Mouse (Mus musculus) left cerebral cortex, adult 2 months (tissue): ENCODE data around the gene Vps45. TPM values are rescaled to one million over a fixed set of nuclear protein-coding genes. Genes with fewer than 3 reads are reported as not detected.
"Not testable (repeated sequence)": the region's sequence is repeated elsewhere in the genome, so short reads cannot be mapped to it uniquely, and the experiment has no call there.

ENCODE experiments used
- DNase-seq, 2 experiments: peaks; one replicate each; pipeline ENCODE4 v3.0.0; 2021 to 2022; ENCODE audit warnings: low spot score in 2 of 2, mixed read lengths in 1 of 2; ENCODE audit errors: extremely low spot score in 1 of 2
- H3K27ac ChIP-seq: fragments of 200-600 bp; 2 replicates; pipeline ENCODE4 v1.8.1; 2022
- H3K4me3 ChIP-seq: fragments of 200-600 bp; 2 replicates; pipeline ENCODE4 v1.8.1; 2022
- CTCF ChIP-seq: fragments of 200-600 bp; IDR thresholded peaks from 2 replicates; pipeline ENCODE4 v1.8.1; 2022; ENCODE audit warnings: antibody characterized with exemption, mild to moderate bottlenecking, moderate library complexity
- intact Hi-C: fragments of 180-260 bp; cut with DNase I; formaldehyde crosslinking; loops from one replicate; pipeline ENCODE4 v1.15.1; 2025
- total RNA-seq, 2 experiments: library from RNA; stranded (reverse); gene quantifications; 2 replicates each; pipeline ENCODE4 v1.2.3; 2021

Vps45 gene
- total RNA-seq, 2 experiments from 2014 or later: 38.3 to 45.9 TPM

DNA sequence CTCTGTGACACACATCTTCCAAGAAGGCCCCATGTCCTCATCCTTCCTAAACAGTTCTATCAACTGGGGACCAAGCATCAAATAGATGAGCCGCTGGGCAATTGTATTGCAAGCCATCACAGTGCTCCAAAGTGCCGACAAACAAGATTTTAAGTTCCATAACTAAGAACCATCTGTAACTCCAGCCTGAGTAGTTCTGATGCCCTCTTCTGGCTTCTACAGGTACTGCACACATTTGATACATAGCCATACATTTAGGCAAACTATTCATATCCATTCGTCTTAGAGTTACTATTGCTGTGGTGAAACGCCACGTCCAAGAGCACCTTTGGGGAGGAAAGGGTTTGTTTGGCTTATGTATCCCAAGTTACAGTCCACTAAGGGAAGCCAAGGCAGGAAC, 99.2 kb downstream of the Vps45 start:
- no peak for DNase-seq
- H3K4me3 ChIP-seq: no peak overlapping the region
- intact Hi-C loops: no loop called here
- no peak overlapping the region for H3K27ac ChIP-seq
- peak; percentile 38 for TF ChIP-seq CTCF

- Histone ChIP-seq H3K4me3 (no peak overlapping the region), H3K27ac (no peak overlapping the region)
- TF ChIP-seq CTCF: no peak
- intact Hi-C loops: no loop called here
- no peak for DNase-seq
These were observed 100.7 kb downstream of the Vps45 start for GRCm38 (mm10) chr3:95957359-95958148.

DNA sequence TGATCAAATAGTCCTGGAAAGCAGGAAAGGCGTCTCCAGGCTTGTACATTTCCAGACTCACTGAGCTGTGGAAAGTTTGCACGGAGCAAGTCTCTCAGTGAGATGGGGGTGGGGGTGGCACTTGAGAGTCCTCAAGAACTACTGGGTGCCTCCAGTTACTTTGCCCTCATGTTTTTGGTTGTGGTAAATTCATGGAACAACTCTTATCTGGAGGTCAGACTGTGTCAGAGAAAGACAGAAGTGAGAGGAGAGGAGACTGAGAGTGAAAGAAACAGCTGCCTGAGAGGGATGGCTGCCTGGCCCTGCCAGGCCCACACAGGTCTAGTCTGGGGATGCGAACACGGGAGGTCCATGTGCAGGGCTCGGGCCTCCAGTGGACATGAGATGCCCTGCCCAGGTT, 102.9 kb downstream of the Vps45 start:
- intact Hi-C loops: no loop called here
- DNase-seq: no peak
- Histone ChIP-seq H3K27ac (no peak overlapping the region), H3K4me3 (no peak overlapping the region)
- no peak for TF ChIP-seq CTCF

- not testable (repeated sequence) for H3K27ac ChIP-seq, DNase-seq, H3K4me3 ChIP-seq
- intact Hi-C loops: loop anchor here (5.0 kb wide), 1 partner anchor 72 kb away; the partner anchor contains the start of gene Ciart
These were observed 103.6 kb downstream of the Vps45 start for GRCm38 (mm10) chr3:95954648-95955173.

- Histone ChIP-seq H3K4me3 (no peak overlapping the region), H3K27ac (no peak overlapping the region)
- intact Hi-C loops: loop anchor here (5.0 kb wide), 1 partner anchor 71 kb away; the partner anchor contains the start of gene Ciart
- no peak for TF ChIP-seq CTCF
- no peak for DNase-seq
These were observed 104.7 kb downstream of the Vps45 start for GRCm38 (mm10) chr3:95953522-95953921.

DNA sequence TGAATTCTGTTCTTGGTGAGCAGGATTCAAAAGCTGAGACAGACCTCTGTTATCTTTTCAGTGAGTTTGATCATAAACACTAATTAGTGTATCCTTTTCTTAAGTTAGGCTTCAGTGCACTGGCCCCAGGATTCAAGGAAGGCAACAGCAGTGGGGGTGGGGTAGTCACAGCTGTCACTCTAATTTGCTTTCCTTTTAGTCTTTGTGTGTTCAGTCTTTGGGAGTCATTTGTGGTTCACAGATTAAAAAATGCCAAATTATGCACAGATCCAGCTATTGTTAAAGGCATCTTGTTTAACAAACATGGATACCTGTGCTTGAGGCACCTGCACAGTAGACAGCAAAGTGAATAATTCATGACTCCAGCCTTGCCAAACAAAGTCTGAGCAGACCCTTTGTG, 105.2 kb downstream of the Vps45 start:
- Histone ChIP-seq H3K4me3 (no peak overlapping the region), H3K27ac (no peak overlapping the region)
- no peak for TF ChIP-seq CTCF
- DNase-seq: no peak
- intact Hi-C loops: loop anchor here (5.0 kb wide), 1 partner anchor 71 kb away; the partner anchor contains the start of gene Ciart

DNA sequence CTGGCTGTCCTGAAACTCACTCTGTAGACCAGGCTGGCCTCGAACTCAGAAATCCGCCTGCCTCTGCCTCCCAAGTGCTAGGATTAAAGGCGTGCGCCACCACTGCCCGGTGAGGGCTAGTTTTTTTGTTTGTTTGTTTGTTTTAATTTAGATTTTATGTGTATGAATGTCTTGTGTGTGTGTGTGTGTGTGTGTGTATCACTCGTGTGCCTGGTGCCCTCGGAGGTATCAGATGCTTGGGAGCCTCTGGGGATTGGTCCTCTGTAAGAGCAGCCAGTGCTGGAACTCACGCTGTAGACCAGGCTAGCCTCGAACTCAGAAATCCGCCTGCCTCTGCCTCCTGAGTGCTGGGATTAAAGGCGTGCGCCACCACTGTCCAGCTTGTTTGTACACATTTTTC, 106.7 kb downstream of the Vps45 start:
- intact Hi-C loops: loop anchor here (5.0 kb wide), 1 partner anchor 69 kb away; the partner anchor contains the start of gene Ciart
- Histone ChIP-seq H3K4me3 (peak overlapping the region; percentile 56), H3K27ac (peak overlapping the region; percentile 100)
- DNase-seq: not testable (repeated sequence)

DNA sequence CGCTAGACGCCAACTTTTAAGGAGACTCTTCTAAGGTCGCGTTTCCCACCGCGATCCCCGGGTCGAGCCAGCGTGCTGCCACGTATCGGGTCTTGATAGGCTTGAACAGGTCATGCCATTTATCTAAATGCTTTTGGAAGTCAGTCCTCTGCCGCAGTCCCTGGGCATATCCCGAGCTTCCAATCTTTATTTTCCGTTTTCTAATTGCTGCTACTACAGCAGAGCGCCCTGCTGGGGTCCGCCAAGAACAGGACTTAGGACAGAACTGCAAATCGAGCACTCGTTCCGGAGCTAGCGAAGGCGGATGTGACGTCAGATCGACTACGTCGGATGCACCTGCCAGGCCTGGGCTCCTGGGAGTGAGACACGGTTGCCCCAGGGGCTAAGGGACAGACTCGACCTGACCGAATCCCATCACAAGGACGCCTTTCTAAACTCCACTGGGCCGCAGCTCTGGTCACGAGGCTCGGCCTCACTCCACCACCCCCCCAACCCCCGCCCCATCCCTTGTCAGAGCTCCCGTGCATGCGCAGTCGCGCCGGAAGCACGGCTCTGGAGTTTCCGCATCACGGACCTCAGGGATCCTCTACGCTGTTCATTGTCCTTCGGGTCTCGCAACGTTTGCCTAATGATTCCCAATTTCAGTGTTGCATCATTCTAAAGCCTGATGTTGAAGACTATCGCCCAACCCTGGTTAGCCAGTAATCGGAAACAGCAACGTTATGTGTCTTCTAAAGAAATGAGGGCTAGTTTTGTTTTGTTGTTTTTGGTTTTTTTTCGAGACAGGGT, 107.3 kb downstream of the Vps45 start:
- no peak for TF ChIP-seq CTCF
- Histone ChIP-seq H3K27ac (peak overlapping the region; percentile 100), H3K4me3 (peak overlapping the region; percentile 56)
- DNase-seq: peak; percentile 86 to 87
- intact Hi-C loops: loop anchor here (5.0 kb wide), 1 partner anchor 69 kb away; the partner anchor contains the start of gene Ciart

Other genes with a start within 250 kb of the Vps45 start
- 10 to 100 TPM; 59.6 to 63.5 TPM for gene Rprd2, start 239.6 kb downstream of the Vps45 start, total RNA-seq
- gene Prpf3, start 202.6 kb downstream of the Vps45 start, total RNA-seq: 10 to 100 TPM; 37.2 to 37.8 TPM
- 100 to 1,000 TPM; 148 to 150 TPM for gene Mrps21, start 186.9 kb downstream of the Vps45 start, total RNA-seq
- gene Ciart, start 176.2 kb downstream of the Vps45 start, total RNA-seq: 10 to 100 TPM; 15.9 to 23.8 TPM
- gene BC028528, start 166.5 kb downstream of the Vps45 start, total RNA-seq: 1 to 10 TPM; 3.3 to 5.4 TPM
- gene Aph1a, start 164.5 kb downstream of the Vps45 start, total RNA-seq: 10 to 100 TPM; 68.2 to 72.9 TPM
- gene Car14, start 153.8 kb downstream of the Vps45 start, total RNA-seq: 1 to 10 TPM; 6.8 to 8.2 TPM
- gene Anp32e, start 129.2 kb downstream of the Vps45 start, total RNA-seq: 10 to 100 TPM; 82.7 to 98.9 TPM
- 10 to 100 TPM; 73.5 to 86.9 TPM for gene Plekho1, start 62.5 kb downstream of the Vps45 start, total RNA-seq
- gene Otud7b, start 46.1 kb upstream of the Vps45 start, total RNA-seq: 10 to 100 TPM; 33.3 to 33.4 TPM
- gene Mtmr11, start 103.5 kb upstream of the Vps45 start, total RNA-seq: 1 to 10 TPM; 7.3 to 8.1 TPM
- gene Sf3b4, start 113.9 kb upstream of the Vps45 start, total RNA-seq: 10 to 100 TPM; 44.0 to 45.5 TPM
- gene Sv2a, start 122.7 kb upstream of the Vps45 start, total RNA-seq: 100 to 1,000 TPM; 408 TPM
- gene Bola1, start 161.2 kb upstream of the Vps45 start, total RNA-seq: 10 to 100 TPM; 14.8 to 15.1 TPM
- gene Hist2h2ab, start 161.4 kb upstream of the Vps45 start, total RNA-seq: 10 to 100 TPM; 10.4 to 10.8 TPM
- 10 to 100 TPM; 20.6 to 30.5 TPM for gene Hist2h2ac, start 162.4 kb upstream of the Vps45 start, total RNA-seq
- gene Hist2h2be, start 162.7 kb upstream of the Vps45 start, total RNA-seq: 1 to 10 TPM; 5.4 to 5.6 TPM
- gene Hist2h3c2, start 180.7 kb upstream of the Vps45 start, total RNA-seq: 1 to 10 TPM; 5.7 to 6.8 TPM
- 100 to 1,000 TPM; 156 to 184 TPM for gene Hist2h2aa2, start 181.8 kb upstream of the Vps45 start, total RNA-seq
- 10 to 100 TPM in 1 of 2 experiments, not detected in 1; 19.2 TPM for gene Hist2h2aa1, start 187.0 kb upstream of the Vps45 start, total RNA-seq
- gene Hist2h3c1, start 188.2 kb upstream of the Vps45 start, total RNA-seq: not detected
- gene Hist2h4, start 204.8 kb upstream of the Vps45 start, total RNA-seq: 10 to 100 TPM; 26.8 to 31.9 TPM
- gene Hist2h3b, start 210.2 kb upstream of the Vps45 start, total RNA-seq: 10 to 100 TPM; 32.7 to 45.5 TPM
- 100 to 1,000 TPM; 136 to 154 TPM for gene Hist2h2bb, start 211.3 kb upstream of the Vps45 start, total RNA-seq
- 1 to 10 TPM; 2.0 to 2.7 TPM for gene Fcgr1, start 235.5 kb upstream of the Vps45 start, total RNA-seq